Mouse (Mus musculus): ENCODE data around the gene Lpcat4. TPM values are rescaled to one million over a fixed set of nuclear protein-coding genes. Genes with fewer than 3 reads are reported as not detected.

The Lpcat4 gene
- total and polyA plus RNA-seq, 3 experiments = 11.7 to 69.9 TPM; not detected in 1

DNA sequence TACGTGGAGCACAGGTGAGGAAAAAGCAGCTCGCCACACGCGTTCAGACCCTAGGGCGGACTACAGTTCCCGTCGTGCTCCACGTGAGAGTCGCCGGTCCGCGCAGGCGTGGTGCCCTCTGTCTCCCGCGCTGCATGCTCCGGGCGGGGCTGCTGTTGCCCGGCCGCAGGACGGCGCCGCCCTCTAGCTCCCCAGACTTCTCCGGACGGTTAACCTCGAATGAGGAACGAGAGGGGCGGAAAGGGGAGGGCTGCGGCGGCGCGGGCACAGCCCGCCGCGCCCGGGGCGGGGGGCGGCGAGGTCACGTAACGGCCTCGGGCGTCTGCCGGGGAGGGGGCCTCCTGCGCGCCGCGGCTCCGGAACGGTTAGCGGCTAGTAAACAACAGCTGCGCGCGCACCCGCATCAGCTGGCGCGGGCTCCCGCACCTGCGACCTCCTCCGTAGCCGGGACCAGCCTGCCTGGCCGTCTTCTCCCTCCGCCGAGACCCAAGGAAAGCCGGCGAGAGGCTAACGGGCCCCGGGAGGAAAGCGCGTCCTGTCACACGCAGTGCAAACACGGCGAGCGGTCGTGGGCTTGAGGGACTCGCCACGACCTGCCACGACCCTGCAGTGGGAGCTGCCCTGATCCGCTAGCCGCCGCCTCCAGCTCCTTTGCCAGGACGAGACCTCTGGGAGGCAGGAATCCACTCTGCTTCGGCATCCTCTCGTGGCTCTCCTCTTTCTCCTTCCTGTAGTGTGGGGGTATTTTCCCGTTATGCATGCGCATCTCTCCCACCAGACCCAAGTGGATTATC lies 26.4 kb downstream of the Lpcat4 start, which contains the start of gene Slc12a6 (continued):
- TF ChIP-seq MAZ (IDR thresholded peaks at IDR 0.05; ENCODE audit: low read depth, low read length) (peak; percentile 99), SIN3A (IDR thresholded peaks at IDR 0.05; ENCODE audit: low read length) (peak; percentile 78), SMC3 (IDR thresholded peaks at IDR 0.05; ENCODE audit: low read depth, low read length) (0 out of 2 replicates have a peak, but pooled peaks have one; percentile 1), TBP (IDR thresholded peaks at IDR 0.05; ENCODE audit: low read depth, low read length) (0 out of 2 replicates have a peak, but pooled peaks have one; percentile 7), POLR2AphosphoS2 (IDR thresholded peaks at IDR 0.05; ENCODE audit: low read length) (peak; percentile 96), HCFC1 (IDR thresholded peaks at IDR 0.05; ENCODE audit: low read depth, low read length) (peak; percentile 99), MAFK (IDR thresholded peaks at IDR 0.05; ENCODE audit: borderline replicate concordance, low read depth, low read length) (no peak), CHD2 (IDR thresholded peaks at IDR 0.05; ENCODE audit: low read length) (no peak), MAX (IDR thresholded peaks at IDR 0.05; ENCODE audit: low read length) (peak; percentile 86), ZNF384 (IDR thresholded peaks at IDR 0.05; ENCODE audit: low read depth, low read length) (no peak), NELFE (IDR thresholded peaks at IDR 0.05; ENCODE audit: low read depth, low read length) (peak; percentile 68), ELF1 (IDR thresholded peaks at IDR 0.05; ENCODE audit: low read depth, low read length) (peak; percentile 77), RCOR1 (IDR thresholded peaks at IDR 0.05; ENCODE audit: low read depth, low read length) (peak; percentile 21; the same call in 1 of the 2 replicates), POLR2AphosphoS5 (IDR thresholded peaks at IDR 0.05; ENCODE audit: borderline replicate concordance, low read depth, low read length) (no peak), ZKSCAN1 (IDR thresholded peaks at IDR 0.05; ENCODE audit: low read depth, low read length) (no peak), MYC (IDR thresholded peaks at IDR 0.05; ENCODE audit: low read depth, low read length) (peak; percentile 94), ETS1 (IDR thresholded peaks at IDR 0.05; ENCODE audit: low read depth, low read length) (peak; percentile 89)

DNA sequence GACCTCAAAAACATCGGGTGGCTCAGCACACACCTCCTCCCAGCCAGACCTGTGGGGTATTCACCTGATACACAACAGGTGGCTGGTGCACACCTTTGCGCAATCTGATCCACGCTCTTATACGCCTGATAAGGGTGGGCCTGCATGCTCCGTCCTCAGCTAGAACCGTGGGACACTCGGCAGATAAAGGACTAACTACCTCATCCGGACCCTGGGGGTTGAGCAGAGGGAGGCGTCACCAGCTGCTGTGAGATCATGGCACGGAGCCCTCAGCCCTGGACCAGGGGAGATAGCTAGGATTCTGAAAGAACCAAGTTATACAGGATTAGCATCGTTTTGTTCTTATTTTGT lies 26.9 kb downstream of the Lpcat4 start, which contains the start of gene Gm21985:
Gm21985 (plus strand) TSS at position 73 of the 351 bp plus-strand sequence.
- H3K27me3 ChIP-seq (ENCODE audit: control insufficient read depth in 1 of 2, insufficient read depth in 2 of 2, low read length in 2 of 2) = no peaks in the 10 kb centered on the region
- peak within 1 kb of the TSS; percentile 75 for H3K9ac ChIP-seq (ENCODE audit: control insufficient read depth, low read depth, low read length, poor library complexity, severe bottlenecking)
- H3K4me1 ChIP-seq (ENCODE audit: control insufficient read depth in 1 of 2, insufficient read depth in 2 of 2, low read length in 2 of 2) = peaks cover 19 to 20% of the 10 kb centered on the region in 2 experiments
- H3K79me2 ChIP-seq (ENCODE audit: control insufficient read depth, insufficient read depth, low read length, poor library complexity) = peaks cover 38% of the 10 kb centered on the region
- no peaks in the 10 kb centered on the region for H3K9me3 ChIP-seq (replicated peaks; ENCODE audit: insufficient read depth, low read length)
- peaks cover 3 to 30% of the 10 kb centered on the region in 2 experiments; a peak in 3 of 4 replicates for H3K36me3 ChIP-seq (ENCODE audit: control insufficient read depth in 1 of 2, insufficient read depth in 2 of 2, low read length in 2 of 2)
- peak within 1 kb of the TSS; percentile 66 to 75 for H3K4me3 ChIP-seq (ENCODE audit: control insufficient read depth in 1 of 2, insufficient read depth in 1 of 2, low read depth in 2 of 2, low read length in 2 of 2)
- H3K27ac ChIP-seq (ENCODE audit: control insufficient read depth, low read depth, low read length) = peak within 1 kb of the TSS; percentile 92
- peak; percentile 94 for DNase-seq (ENCODE audit: low read depth, low spot score)
- TF ChIP-seq SIN3A (IDR thresholded peaks at IDR 0.05; ENCODE audit: low read length) (peak; percentile 68), CTCF (IDR thresholded peaks at IDR 0.05 in 2 of 3, conservative IDR thresholded peaks at IDR 0.05 in 1 of 3; ENCODE audit: control insufficient read depth in 1 of 3, insufficient read depth in 1 of 3, low read depth in 2 of 3, low read length in 3 of 3, poor library complexity in 1 of 3, severe bottlenecking in 1 of 3) (no peak), USF2 (IDR thresholded peaks at IDR 0.05; ENCODE audit: borderline replicate concordance in 1 of 2, insufficient read depth in 1 of 2, low read depth in 1 of 2, low read length in 2 of 2) (no peak), SMC3 (IDR thresholded peaks at IDR 0.05; ENCODE audit: low read depth, low read length) (no peak), HCFC1 (IDR thresholded peaks at IDR 0.05; ENCODE audit: low read depth, low read length) (no peak; the same call in 1 of the 2 replicates), MYC (IDR thresholded peaks at IDR 0.05; ENCODE audit: low read depth, low read length) (peak; percentile 73), UBTF (IDR thresholded peaks at IDR 0.05; ENCODE audit: borderline replicate concordance, insufficient read depth, low read depth, low read length) (peak; percentile 64; the same call in 1 of the 2 replicates), KAT2A (conservative IDR thresholded peaks at IDR 0.05; ENCODE audit: low read depth, low read length) (no peak), E2F4 (IDR thresholded peaks at IDR 0.05; ENCODE audit: borderline replicate concordance, low read depth, low read length) (no peak), MYB (IDR thresholded peaks at IDR 0.05; ENCODE audit: low read depth, low read length) (peak; percentile 34), GABPA (IDR thresholded peaks at IDR 0.05; ENCODE audit: low read depth, low read length) (no peak), CHD1 (IDR thresholded peaks at IDR 0.05; ENCODE audit: low read depth, low read length) (no peak), POLR2AphosphoS5 (IDR thresholded peaks at IDR 0.05; ENCODE audit: borderline replicate concordance, low read depth, low read length) (peak; percentile 71; the same call in 1 of the 2 replicates), TCF12 (IDR thresholded peaks at IDR 0.05; ENCODE audit: low read depth, low read length) (peak; percentile 92), USF1 (IDR thresholded peaks at IDR 0.05; ENCODE audit: low read depth, low read length) (no peak), MAFK (IDR thresholded peaks at IDR 0.05; ENCODE audit: borderline replicate concordance, low read depth, low read length) (no peak), CHD2 (IDR thresholded peaks at IDR 0.05; ENCODE audit: low read length) (no peak), TBP (IDR thresholded peaks at IDR 0.05; ENCODE audit: low read depth, low read length) (peak; percentile 44; the same call in 1 of the 2 replicates), ELF1 (IDR thresholded peaks at IDR 0.05; ENCODE audit: low read depth, low read length) (no peak), NRF1 (IDR thresholded peaks at IDR 0.05; ENCODE audit: insufficient read depth, low read depth, low read length, poor library complexity, severe bottlenecking) (no peak), TAL1 (IDR thresholded peaks at IDR 0.05; ENCODE audit: low read length) (peak; percentile 80), ZMIZ1 (IDR thresholded peaks at IDR 0.05; ENCODE audit: low read depth, low read length) (no peak), ZKSCAN1 (IDR thresholded peaks at IDR 0.05; ENCODE audit: low read depth, low read length) (no peak)

Measured in MEL (cell line).